Mouse (Mus musculus) cerebellum, adult 2 months (tissue): Measurements from ENCODE around the gene Ptgis. TPM values are rescaled to one million over a fixed set of nuclear protein-coding genes. Genes with fewer than 3 reads are reported as not detected.

Source experiments
- DNase-seq, 2 experiments: peaks; one replicate each; pipeline ENCODE4 v3.0.0; 2021
- H3K27ac ChIP-seq: fragments of 200-500 bp; 2 replicates; pipeline ENCODE4 v1.5.1; 2012; ENCODE audit warnings: low read length, control low read depth, inconsistent platforms; ENCODE audit not compliant: insufficient read depth
- H3K27me3 ChIP-seq: fragments of 200-500 bp; 2 replicates; pipeline ENCODE4 v1.6.1; 2012; ENCODE audit warnings: inconsistent platforms, mild to moderate bottlenecking, low read length, moderate library complexity; ENCODE audit not compliant: control insufficient read depth, insufficient read depth
- H3K4me1 ChIP-seq: fragments of 200-500 bp; 2 replicates; pipeline ENCODE4 v1.6.1; 2011; ENCODE audit warnings: low read length; ENCODE audit not compliant: control insufficient read depth, insufficient read depth
- H3K4me3 ChIP-seq: fragments of 200-500 bp; replicated peaks from 2 replicates; pipeline ENCODE3; 2011; ENCODE audit warnings: mild to moderate bottlenecking, low read depth, low read length, control low read depth; ENCODE audit not compliant: insufficient read depth
- CTCF ChIP-seq: fragments of 200-500 bp; IDR thresholded peaks from 2 replicates; pipeline ENCODE4 v1.5.1; 2011; ENCODE audit warnings: low read depth, mild to moderate bottlenecking, control low read depth, low read length, moderate library complexity, borderline replicate concordance; ENCODE audit not compliant: insufficient read depth
- POLR2A ChIP-seq: fragments of 200-500 bp; IDR thresholded peaks from 2 replicates; pipeline ENCODE4 v1.6.1; 2011; ENCODE audit warnings: low read length, control low read depth, borderline replicate concordance; ENCODE audit not compliant: insufficient read depth
- WGBS: fragments of 180-500 bp; shearing (Covaris S2); methylation state at CpG from one replicate; pipeline ENCODE4 v1.1.7; 2018; 5-methylcytosine and 5-hydroxymethylcytosine counted together
- polyA plus RNA-seq: library from polyadenylated mRNA; depleted of rRNA; stranded (reverse); fragments of >200 nt; gene quantifications from 2 replicates; pipeline ENCODE4 v1.2.3, GENCODE M21; 2012

The Ptgis gene
- polyA plus RNA-seq, 1 experiment, result 2.0 TPM

GRCm38 (mm10) chr2:167189291-167190075, 50.9 kb downstream of the Ptgis start:
- no peak for TF ChIP-seq CTCF
- no peak for TF ChIP-seq POLR2A
- no peak overlapping the region for H3K27ac ChIP-seq
- H3K4me1 ChIP-seq, result peaks cover 4% of the 10 kb centered on the region
- DNase-seq, result peak; percentile 26 to 32
- H3K27me3 ChIP-seq, result no peaks in the 10 kb centered on the region; the same call in 1 of the 2 replicates
- WGBS, result 5% methylated on average over 76 of the region's 91 CpGs
- peak overlapping the region; percentile 51 for H3K4me3 ChIP-seq

- DNase-seq, result peak in 1 of 2 experiments; percentile 27
- peaks cover 4% of the 10 kb centered on the region for H3K4me1 ChIP-seq
- TF ChIP-seq CTCF (no peak), POLR2A (no peak)
- WGBS, result 29% methylated on average over 73 of the region's 83 CpGs
- no peaks in the 10 kb centered on the region; the same call in 1 of the 2 replicates for H3K27me3 ChIP-seq
- H3K4me3 ChIP-seq, result no peak overlapping the region
- no peak overlapping the region for H3K27ac ChIP-seq
These were observed 51.8 kb downstream of the Ptgis start for GRCm38 (mm10) chr2:167188315-167189207.

GRCm38 (mm10) chr2:167187119-167187518, 53.3 kb downstream of the Ptgis start:
- Histone ChIP-seq H3K27me3 (no peaks in the 10 kb centered on the region; the same call in 1 of the 2 replicates), H3K4me3 (no peak overlapping the region), H3K4me1 (peaks cover 4% of the 10 kb centered on the region), H3K27ac (no peak overlapping the region)
- no peak for DNase-seq
- 76% methylated on average over 5 of the region's 5 CpGs for WGBS
- no peak for TF ChIP-seq CTCF
- no peak for TF ChIP-seq POLR2A

GRCm38 (mm10) chr2:167186544-167186943, 53.9 kb downstream of the Ptgis start:
- no peak for TF ChIP-seq CTCF
- TF ChIP-seq POLR2A, result no peak
- WGBS, result 81% methylated on average over 10 of the region's 10 CpGs
- Histone ChIP-seq H3K27ac (no peak overlapping the region), H3K4me3 (no peak overlapping the region), H3K27me3 (no peaks in the 10 kb centered on the region; the same call in 1 of the 2 replicates), H3K4me1 (peaks cover 4% of the 10 kb centered on the region)
- DNase-seq, result no peak

- H3K27ac ChIP-seq, result no peak overlapping the region
- TF ChIP-seq POLR2A, result no peak
- no peak for DNase-seq
- H3K27me3 ChIP-seq, result no peaks in the 10 kb centered on the region; the same call in 1 of the 2 replicates
- peaks cover 4% of the 10 kb centered on the region for H3K4me1 ChIP-seq
- WGBS, result 86% methylated on average over 13 of the region's 13 CpGs
- no peak overlapping the region for H3K4me3 ChIP-seq
These were observed 54.4 kb downstream of the Ptgis start for GRCm38 (mm10) chr2:167186003-167186402.

GRCm38 (mm10) chr2:167185432-167185831, 55.0 kb downstream of the Ptgis start:
- DNase-seq, result no peak
- no peaks in the 10 kb centered on the region; the same call in 1 of the 2 replicates for H3K27me3 ChIP-seq
- TF ChIP-seq CTCF, result no peak
- no peak for TF ChIP-seq POLR2A
- no peak overlapping the region for H3K27ac ChIP-seq
- H3K4me3 ChIP-seq, result no peak overlapping the region
- H3K4me1 ChIP-seq, result no peaks in the 10 kb centered on the region
- WGBS, result 92% methylated on average over 2 of the region's 2 CpGs

- no peak overlapping the region for H3K4me3 ChIP-seq
- H3K27me3 ChIP-seq, result no peaks in the 10 kb centered on the region
- 69% methylated on average over 14 of the region's 14 CpGs for WGBS
- no peak for DNase-seq
- H3K27ac ChIP-seq, result no peak overlapping the region
- TF ChIP-seq POLR2A (no peak), CTCF (no peak)
- H3K4me1 ChIP-seq, result no peaks in the 10 kb centered on the region
These were observed 58.6 kb downstream of the Ptgis start for GRCm38 (mm10) chr2:167181662-167182389.
